Mouse (Mus musculus) kidney, adult 2 months (tissue): ENCODE measurements around the gene Capn15.

ENCODE experiments used
- CTCF ChIP-seq: fragments of 200-500 bp; conservative IDR thresholded peaks from 2 replicates; pipeline ENCODE4 v1.5.1; 2011; ENCODE audit warnings: low read depth, mild to moderate bottlenecking, control low read depth, low read length, moderate library complexity, mixed read lengths; ENCODE audit not compliant: insufficient read depth, insufficient read length
- POLR2A ChIP-seq: fragments of 200-500 bp; IDR thresholded peaks from one replicate; pipeline ENCODE4 v1.6.1; 2011; ENCODE audit warnings: low read depth, low read length, control low read depth

DNA sequence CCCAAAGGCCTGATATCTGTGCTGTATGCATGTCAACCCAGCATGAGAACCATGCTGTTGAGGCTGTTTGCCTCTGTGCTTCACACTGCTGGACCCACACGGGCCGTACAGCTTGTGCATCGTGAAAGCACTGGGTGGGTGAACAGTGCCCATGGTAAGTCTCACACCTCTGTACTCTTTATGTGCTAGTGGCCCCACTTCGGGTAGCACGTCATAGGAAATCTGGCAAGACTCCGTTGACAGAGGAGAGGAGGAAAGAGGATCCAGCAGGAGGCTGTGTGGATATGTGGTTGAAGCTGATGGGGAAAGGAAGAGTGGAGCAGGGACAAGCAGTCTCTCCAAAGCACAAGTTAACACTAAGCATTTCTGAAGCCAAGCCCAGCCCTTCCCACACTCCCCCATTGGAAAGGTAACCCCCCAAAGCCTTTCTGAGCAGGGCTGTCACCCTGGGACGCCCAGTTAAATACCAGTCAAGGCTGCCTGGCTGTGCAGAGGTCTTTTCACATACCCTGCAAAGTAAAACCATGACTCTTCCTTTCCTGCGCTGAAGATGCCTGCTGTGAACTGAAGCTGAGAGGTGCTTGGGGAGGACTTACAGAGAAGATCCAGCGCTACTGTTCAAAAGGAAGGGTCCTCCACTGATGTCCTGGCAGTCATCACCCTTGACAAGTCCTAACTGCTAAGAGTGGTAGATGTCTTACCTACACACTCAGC is 67.4 kb downstream of the Capn15 start:
- TF ChIP-seq CTCF (no peak), POLR2A (no peak)
